Mouse (Mus musculus): ENCODE measurements around the gene Mtm1.
"Not testable (repeated sequence)": the region's sequence is repeated elsewhere in the genome, so short reads cannot be mapped to it uniquely, and the experiment has no call there.

Mtm1 gene

DNA sequence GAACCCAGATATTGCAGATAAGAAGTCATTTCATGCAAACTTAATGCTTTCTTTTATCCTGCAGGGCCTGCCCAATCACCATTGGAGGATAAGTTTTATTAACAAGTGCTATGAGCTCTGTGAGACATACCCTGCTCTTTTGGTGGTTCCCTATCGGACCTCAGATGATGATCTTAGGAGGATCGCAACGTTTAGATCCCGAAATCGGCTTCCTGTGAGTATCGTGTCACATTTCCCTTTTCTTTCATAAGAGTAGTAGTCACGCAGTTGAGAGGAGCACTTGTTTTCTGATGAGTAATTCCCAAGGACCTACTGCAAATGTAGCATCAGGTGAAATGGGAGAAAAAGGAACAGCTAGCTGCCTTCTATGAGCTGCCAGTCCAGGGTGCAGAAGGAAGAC lies 76.5 kb downstream of the Mtm1 start:
- no peak for DNase-seq (ENCODE audit: low spot score)

DNA sequence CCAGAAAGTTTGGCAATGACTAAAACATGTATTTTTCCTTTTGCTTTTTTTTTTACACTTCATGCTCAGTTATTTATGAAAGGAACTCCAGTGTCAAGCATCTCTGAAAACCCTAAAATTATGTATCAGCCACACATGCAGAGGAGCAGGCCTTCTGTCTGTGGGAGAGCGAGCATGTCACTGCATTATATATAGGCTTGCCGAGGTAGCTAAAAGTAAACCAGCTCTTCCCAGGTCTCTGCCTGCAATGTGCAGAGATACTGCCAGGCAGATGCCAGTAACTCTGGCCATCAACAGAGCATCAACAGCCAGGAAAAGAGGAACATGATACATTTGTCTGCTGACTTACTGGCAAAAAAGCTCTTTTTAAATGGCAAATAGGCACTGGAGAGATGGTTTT lies 83.6 kb downstream of the Mtm1 start:
- no peak for DNase-seq (ENCODE audit: low spot score)

DNA sequence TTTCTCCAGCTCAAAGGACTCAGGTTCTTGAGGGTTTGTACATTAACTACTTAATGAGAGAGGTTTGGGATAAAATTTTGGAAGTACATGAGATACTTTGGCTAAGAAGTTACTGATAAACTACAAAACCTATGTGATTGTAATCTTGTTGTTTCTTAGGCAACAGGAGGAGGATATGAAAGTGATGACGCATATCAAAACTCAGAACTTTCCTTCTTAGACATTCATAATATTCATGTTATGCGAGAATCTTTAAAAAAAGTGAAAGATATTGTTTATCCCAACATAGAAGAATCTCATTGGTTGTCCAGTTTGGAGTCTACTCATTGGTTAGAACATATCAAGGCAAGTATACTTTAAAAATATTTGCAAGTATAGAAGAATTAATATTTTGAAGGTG lies 85.4 kb downstream of the Mtm1 start:
- DNase-seq (ENCODE audit: low spot score) = no peak

DNA sequence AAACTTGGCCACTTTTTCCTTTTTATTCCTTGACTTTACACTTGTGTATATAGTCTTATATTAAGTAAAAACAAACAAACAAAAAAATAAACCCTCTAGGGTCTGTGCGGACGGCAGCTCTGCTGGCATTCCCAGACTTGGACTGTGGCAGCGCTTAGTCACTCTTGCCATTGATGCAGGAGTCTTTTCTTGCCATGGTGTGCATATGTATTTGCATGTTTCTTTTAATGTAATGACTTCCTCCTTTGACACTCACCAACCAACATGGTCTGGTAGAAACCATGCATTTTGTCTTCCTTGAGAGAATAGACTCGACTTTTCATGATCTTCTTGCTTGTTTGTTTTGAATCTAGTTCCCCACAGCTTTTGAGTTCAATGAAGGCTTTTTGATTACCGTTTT lies 91.6 kb downstream of the Mtm1 start:
- no peak for DNase-seq (ENCODE audit: low spot score)

DNA sequence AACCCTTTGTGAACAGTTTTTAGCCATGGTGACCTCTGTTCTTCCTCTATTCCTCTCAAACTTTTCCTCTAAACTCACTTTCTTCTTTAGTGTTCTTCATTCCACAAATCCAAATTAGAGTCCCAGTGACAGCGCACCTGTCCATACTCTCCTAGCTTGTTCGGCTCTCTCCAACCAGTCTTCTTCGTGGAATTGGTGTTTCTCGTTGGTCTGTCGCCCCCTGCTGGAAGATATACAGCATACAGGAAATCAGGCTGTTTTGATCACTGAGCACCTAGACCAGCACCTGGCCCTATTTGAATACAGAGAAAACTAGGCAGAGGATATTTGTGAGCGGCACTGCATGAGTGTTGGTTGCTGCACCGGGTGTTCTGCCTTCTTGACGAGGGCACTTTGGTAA lies 100.7 kb downstream of the Mtm1 start:
- DNase-seq (ENCODE audit: low spot score) = no peak

DNA sequence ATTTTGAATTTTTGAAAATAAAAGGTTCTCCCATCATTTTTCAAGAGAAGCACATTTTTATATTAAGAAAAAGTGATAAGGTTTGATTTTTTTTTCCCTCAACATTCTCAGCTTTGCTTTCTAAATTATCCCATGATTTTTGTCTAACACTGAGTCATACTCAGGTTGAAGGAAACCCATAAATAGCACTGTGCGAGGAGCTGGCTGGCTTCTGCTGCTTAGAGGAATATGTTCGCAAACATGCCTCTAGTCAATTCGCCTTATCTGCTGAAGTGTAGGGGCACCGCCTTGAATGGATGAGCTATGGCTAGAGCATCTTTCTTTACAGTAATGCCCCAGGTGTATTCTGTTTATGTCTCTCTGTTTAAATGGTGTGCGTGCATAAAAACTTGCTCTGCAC lies 103.8 kb downstream of the Mtm1 start:
- no peak for DNase-seq (ENCODE audit: low spot score)

DNA sequence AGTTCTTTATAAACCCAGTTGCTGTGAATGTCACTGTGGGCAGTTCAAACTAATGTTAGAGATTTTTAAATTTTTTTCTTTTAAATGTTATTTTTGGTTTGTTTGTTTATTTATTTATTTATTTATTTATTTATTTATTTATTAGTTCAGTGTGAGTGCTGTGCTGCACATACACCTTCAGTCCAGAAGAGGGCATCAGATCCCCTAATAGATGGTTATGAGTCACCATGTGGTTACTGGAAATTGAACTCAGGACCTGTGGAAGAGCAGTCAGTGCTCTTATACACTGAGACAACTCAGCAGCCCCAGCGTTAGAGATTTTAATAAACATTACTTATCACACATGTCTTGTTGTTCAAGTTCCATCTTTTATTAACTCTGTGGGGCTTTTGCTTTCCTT lies 141.5 kb downstream of the Mtm1 start:
- no peak for DNase-seq (ENCODE audit: low spot score)

DNA sequence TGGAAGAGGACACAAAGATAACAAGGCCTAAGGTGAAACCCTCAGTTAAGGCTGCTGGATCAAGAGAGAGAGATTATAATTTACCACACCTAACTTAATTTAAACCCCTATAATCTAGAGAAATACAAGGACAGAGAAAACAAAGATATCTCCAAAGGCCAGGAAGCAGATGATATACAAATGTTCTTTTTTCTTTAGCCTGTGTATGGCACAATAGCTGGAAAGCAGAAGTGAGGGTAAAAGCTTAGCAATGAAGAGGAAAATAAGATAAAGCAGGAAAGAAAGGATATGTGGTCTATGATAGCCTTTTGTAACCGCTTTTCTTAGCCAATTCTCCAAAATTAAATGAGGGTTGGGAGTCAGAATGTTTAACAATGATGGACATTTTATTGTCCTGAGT lies 144.8 kb downstream of the Mtm1 start:
- no peak for DNase-seq (ENCODE audit: low spot score)

DNA sequence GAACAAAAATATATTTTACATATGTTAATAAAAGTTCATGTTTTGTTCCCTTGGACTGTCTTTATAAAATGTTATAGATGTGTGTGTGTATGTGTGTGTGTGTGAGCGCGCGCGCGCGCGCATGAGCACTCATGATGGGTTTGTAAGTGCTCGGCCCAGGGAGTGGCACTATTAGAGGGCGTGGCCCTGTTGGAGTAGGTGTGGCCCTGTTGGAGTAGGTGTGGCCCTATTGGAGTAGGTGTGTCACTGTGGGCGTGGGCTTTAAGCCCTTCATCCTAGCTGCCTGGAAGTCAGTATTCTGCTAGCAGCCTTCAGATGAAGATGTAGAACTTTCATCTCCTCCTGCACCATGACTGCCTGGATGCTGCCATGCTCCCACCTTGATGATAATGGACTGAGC lies 151.2 kb downstream of the Mtm1 start:
- DNase-seq (ENCODE audit: low spot score) = not testable (repeated sequence)

DNA sequence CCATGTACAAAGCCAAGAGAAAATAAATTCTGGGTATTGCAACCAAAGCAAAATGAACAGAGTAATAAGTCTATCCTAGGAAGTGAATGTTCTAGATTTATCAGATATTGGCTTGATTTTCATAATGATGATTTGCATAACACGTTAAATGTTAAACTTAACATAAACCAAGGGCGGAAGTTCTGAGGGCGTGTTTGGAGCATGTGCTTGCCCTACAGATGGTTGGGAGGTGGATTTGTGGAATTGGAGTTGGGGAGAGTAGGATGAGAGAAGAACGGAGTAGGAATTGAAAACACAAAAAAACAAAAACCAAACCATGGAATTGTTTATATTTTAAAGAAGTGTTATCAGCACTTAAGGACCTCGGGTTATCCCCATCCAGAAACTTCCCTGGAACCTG lies 153.5 kb downstream of the Mtm1 start:
- DNase-seq (ENCODE audit: low spot score) = no peak

DNA sequence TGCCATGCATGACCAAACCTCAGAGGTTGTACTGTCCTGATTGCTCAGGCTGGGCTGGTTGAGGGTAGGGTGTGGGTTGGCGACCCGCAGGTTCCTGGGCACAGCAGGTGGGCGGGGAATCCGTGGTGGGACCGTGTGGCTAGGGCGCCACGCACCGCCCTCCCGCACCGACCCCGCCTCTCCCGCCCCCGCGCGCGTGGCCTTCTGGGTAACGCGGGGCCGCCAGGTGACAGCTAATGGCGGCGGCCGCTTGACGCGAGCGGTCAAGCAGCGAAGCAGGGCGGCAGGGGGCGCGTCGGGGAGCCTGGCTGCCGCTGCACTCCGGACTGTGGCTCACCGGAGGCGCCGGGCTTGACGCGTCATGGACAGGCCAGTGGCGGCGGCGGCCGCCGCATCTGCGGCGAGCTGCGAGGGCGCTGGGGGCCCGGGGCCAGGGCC lies 154.0 kb downstream of the Mtm1 start, which contains the start of gene Mtmr1:
Gene Mtmr1, plus strand, starts transcription at position 207 of the 438 bp plus-strand sequence.
- peak; percentile 81 for DNase-seq (ENCODE audit: low spot score)

DNA sequence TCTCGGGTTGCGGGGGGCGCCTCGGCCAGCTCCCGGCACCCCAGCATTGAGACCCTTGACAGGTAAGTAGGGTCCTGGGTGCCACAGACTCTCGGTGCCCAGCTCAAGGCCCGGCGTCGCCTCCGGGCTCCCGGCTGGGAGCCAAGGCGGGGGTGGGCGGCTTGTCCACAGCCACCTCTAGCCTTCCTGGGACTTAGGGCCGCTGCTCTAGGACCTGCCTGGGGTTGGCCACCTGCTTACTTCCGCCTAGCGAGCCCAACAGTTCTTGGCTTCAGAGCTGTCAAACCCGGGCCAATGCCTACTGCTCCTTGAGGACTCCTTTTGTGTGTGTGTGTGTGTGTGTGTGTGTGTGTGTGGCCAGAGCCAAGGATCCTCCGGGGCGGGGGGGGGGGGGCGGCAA lies 154.4 kb downstream of the Mtm1 start:
- peak; percentile 41 for DNase-seq (ENCODE audit: low spot score)

All from testis, postnatal 14 days (tissue).